Mouse (Mus musculus): Measurements from ENCODE around the gene Cops3.

- TF ChIP-seq CTCF (IDR thresholded peaks at IDR 0.05; ENCODE audit: control insufficient read depth, insufficient read depth, low read length) (no peak), POLR2A (IDR thresholded peaks at IDR 0.05; ENCODE audit: borderline replicate concordance, control insufficient read depth, low read depth, low read length) (no peak)
Measured at GRCm38 (mm10) chr11:59872124-59872523, 32.5 kb upstream of the Cops3 start.

All from bone marrow, adult 2 months (tissue).